Mouse (Mus musculus): ENCODE data around the gene Itga5.
"Not testable (repeated sequence)": the region's sequence is repeated elsewhere in the genome, so short reads cannot be mapped to it uniquely, and the experiment has no call there.

Itga5 gene

GRCm38 (mm10) chr15:103366376-103367149, at the start of gene Itga5:
Itga5 (minus strand) TSS chr15:103366763.
- DNase-seq (ENCODE audit: low spot score): peak; percentile 78

DNA sequence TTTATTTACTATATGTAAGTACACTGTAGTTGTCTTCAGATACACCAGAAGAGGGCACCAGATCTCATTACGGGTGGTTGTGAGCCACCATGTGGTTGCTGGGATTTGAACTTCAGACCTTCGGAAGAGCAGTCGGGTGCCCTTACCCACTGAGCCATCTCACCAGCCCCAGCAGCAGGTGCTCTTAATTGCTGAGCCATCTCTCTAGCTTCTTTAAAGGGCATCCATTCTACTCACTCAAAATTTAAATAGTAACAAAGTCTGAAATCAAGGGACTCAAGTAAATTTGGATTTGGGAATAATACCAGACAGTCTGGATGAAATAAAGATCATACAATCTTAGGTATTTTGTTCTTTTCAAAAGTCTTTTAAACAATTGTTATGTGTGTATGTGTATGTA, 39.0 kb upstream of the Itga5 start:
- not testable (repeated sequence) for DNase-seq (ENCODE audit: low spot score)

GRCm38 (mm10) chr15:103401361-103401760, 34.8 kb upstream of the Itga5 start:
- no peak for DNase-seq (ENCODE audit: low spot score)

DNA sequence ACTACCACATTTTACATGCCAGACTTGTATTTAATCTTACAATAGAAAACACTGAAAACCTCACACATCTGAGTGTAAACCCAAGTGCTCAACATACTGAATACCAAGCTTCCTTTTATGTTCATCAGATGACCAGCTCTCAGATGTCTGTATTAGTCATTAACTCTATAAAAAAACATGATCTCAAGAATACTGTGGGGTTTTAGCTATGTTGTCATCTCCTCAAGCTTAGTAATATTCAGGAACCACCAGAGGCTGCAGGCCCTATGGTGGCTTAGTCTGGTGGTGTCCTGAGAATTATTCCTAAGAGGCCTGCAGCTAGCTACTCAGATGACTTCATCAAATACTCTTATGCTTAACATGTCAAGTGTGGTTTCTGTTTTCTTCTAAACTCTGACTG, 27.0 kb upstream of the Itga5 start:
- no peak for DNase-seq (ENCODE audit: low spot score)

GRCm38 (mm10) chr15:103388556-103389145, 22.1 kb upstream of the Itga5 start:
- no peak for DNase-seq (ENCODE audit: low spot score)

- peak; percentile 62 for DNase-seq (ENCODE audit: low spot score)
These were observed 17.4 kb upstream of the Itga5 start for GRCm38 (mm10) chr15:103383771-103384488.

DNA sequence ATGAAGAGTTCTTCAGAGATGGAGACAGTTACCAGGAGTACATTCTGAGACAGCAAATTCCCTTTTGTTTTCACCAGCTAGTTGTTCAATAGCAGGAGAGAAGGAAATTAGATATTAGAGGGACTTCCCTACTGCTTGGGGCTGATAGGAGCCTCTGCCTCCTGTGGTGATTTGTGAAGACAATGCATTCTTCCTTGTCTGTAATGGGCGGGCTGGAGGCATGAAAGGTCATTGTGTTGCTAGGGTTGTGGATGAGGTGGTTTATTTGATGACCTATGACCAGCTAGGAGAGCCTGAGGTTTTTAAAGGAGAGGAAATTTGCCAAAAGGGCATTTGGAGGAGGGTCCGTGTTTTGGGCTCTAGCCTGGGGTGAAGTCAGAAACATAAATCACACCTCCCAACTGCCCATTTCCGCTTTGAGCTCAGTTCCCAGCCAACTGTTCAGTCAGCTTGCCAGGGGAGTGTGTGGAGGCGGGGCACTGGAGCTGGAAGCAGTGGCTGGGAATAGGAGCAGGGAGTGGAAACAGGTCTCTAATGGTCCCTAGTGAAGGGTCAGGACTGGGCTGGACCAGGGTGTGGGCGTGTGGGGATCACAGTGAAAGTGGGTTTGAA, 16.3 kb upstream of the Itga5 start:
- no peak for DNase-seq (ENCODE audit: low spot score)

- DNase-seq (ENCODE audit: low spot score): no peak
These were observed 15.5 kb upstream of the Itga5 start for GRCm38 (mm10) chr15:103382075-103382474.

- no peak for DNase-seq (ENCODE audit: low spot score)
These were observed 12.2 kb upstream of the Itga5 start for GRCm38 (mm10) chr15:103378665-103379356.

DNA sequence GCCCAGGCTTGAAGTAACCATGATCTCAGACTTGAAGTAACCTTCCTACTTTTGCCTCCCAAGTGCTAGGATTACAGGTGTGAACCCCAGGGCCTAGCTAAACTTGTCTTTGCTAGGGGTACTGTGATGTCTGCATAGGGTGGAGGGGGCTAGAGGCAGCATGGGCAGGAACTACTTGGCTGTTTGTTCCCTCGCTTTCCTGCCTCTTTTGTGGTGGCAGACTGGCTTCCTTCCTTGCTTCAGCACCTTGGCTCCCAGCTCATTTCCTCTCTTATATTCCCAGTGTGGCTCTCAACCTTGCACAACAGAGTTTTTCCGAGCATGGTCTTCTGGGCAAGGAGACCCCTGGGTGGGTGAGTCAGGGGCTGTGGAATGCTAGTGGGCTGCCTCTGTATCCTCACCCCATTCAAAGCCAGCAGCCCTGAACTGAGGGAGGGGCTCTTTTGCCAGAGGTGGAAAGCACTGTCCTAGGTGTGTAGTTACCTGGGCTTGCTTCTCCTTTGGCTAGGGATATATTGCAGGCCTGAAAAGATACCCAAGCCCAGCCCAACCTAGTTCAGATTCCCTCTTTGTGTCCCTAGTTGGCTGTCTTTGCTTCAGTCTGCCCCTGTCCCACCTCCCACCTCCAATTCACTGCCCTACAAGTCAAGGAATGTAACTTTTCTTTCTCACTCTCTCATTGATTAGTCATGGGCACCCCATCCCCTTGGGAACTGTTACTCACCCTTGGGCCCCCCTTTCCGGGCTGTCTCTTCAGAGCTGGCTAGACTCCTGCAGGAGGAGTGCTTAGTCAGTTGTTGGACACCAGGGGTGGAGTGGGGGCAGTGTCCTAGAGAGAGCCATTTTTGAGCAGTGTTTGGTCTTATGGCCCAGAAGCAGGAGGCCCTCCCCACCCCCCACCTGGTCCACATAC, 11.4 kb upstream of the Itga5 start:
- no peak for DNase-seq (ENCODE audit: low spot score)

GRCm38 (mm10) chr15:103376837-103377269, 10.3 kb upstream of the Itga5 start:
- DNase-seq (ENCODE audit: low spot score): no peak

DNA sequence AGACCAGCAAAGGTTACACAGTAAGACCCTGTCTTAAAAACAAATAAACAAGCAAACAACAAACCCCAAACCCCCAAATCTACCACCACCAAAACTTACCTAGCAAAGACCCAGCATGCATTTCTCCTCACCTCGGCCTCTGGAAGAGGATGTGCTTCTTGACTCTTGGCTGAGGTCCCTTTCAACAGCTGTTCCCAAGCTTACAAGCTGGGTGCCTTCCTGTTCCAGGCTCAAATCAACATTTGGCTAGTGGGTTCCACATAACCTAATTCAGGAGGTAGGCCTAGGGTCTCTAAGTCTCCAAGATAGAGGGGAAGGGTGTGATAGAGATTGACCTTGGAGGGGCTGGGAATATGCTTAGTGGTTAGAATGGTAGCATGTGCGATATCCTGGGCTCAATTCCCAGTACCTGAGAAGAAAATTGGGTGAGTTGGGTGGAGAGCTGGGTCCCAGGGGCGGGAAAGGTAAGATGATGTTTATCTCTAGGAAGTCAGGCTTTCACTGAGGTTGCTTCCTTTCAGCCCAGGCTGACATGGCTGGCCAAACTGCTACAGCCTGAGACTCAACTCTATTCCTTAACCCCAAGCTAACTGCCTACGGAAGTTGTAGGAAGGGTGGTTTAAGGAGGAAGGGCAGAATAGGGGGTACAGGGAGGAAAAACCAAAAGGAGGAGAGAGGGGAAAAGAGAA, 8.7 kb upstream of the Itga5 start:
- DNase-seq (ENCODE audit: low spot score): no peak

- no peak for DNase-seq (ENCODE audit: low spot score)
These were observed 5.9 kb upstream of the Itga5 start for GRCm38 (mm10) chr15:103372461-103372860.

GRCm38 (mm10) chr15:103371741-103372140, 5.2 kb upstream of the Itga5 start:
- no peak for DNase-seq (ENCODE audit: low spot score)

- DNase-seq (ENCODE audit: low spot score): no peak
These were observed 4.6 kb upstream of the Itga5 start for GRCm38 (mm10) chr15:103371208-103371607.

GRCm38 (mm10) chr15:103370462-103370861, 3.9 kb upstream of the Itga5 start:
- DNase-seq (ENCODE audit: low spot score): no peak

GRCm38 (mm10) chr15:103369123-103369522, 2.6 kb upstream of the Itga5 start:
- DNase-seq (ENCODE audit: low spot score): no peak

- DNase-seq (ENCODE audit: low spot score): no peak
These were observed 1.8 kb upstream of the Itga5 start for GRCm38 (mm10) chr15:103368179-103368940.
